Mouse (Mus musculus): ENCODE results near the gene Slc35f1.

DNA sequence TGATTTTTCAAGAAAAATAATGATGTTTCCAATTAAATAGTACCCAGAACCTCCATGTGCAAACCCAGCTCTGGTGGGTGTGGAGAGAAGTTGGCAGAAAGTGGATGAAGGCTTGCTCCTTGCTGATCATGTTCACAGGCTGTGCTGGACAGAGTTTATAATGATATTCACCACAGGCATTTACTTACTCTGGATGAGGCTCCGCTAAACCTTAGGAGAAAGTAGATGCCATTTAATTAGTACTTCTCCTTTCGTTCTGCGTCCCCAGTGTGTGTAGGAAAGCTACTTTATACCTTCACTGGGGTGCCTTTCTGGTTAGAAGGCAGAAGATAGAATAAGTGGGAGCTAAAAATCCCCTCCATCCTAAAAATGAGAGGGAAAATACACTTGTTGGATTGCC, 53.5 kb downstream of the Slc35f1 start:
- TF ChIP-seq CTCF (IDR thresholded peaks at IDR 0.05; ENCODE audit: control insufficient read depth, insufficient read depth, low read length) = no peak
- no peak for TF ChIP-seq POLR2A (IDR thresholded peaks at IDR 0.05; ENCODE audit: borderline replicate concordance, control insufficient read depth, low read depth, low read length)

Data from bone marrow, adult 2 months (tissue).